Mouse (Mus musculus) midbrain, embryonic 16.5 days (tissue): Measurements from ENCODE around the gene Fubp3. TPM values are rescaled to one million over a fixed set of nuclear protein-coding genes. Genes with fewer than 3 reads are reported as not detected.

Experiments used
- ATAC-seq: fragments of 200-750 bp; cut with Nextera tagmentation; 2 replicates; pipeline ENCODE4 v1.8.0; 2017; ENCODE audit warnings: moderate TSS enrichment
- H3K27ac ChIP-seq: fragments of 300-500 bp; sonication (generic); 2 replicates; pipeline ENCODE4 v1.5.1; 2014; ENCODE audit warnings: mild to moderate bottlenecking, low read length, mixed read lengths
- H3K27me3 ChIP-seq: fragments of 300-500 bp; sonication (generic); 2 replicates; pipeline ENCODE4 v1.6.1; 2014; ENCODE audit warnings: low read depth, low read length, mixed read lengths; ENCODE audit not compliant: control insufficient read depth, insufficient read depth
- H3K36me3 ChIP-seq: fragments of 300-500 bp; sonication (generic); 2 replicates; pipeline ENCODE4 v1.6.1; 2014; ENCODE audit warnings: mild to moderate bottlenecking, low read length, moderate library complexity, mixed read lengths; ENCODE audit not compliant: control insufficient read depth, insufficient read depth
- H3K4me1 ChIP-seq: fragments of 300-500 bp; sonication (generic); 2 replicates; pipeline ENCODE4 v1.6.1; 2014; ENCODE audit warnings: mild to moderate bottlenecking, low read length, mixed read lengths; ENCODE audit not compliant: control insufficient read depth, insufficient read depth
- H3K4me2 ChIP-seq: fragments of 300-500 bp; sonication (generic); 2 replicates; pipeline ENCODE4 v1.6.1; 2014; ENCODE audit warnings: mild to moderate bottlenecking, low read length, mixed read lengths
- H3K4me3 ChIP-seq: fragments of 300-500 bp; sonication (generic); 2 replicates; pipeline ENCODE4 v1.5.1; 2014; ENCODE audit warnings: low read depth, mild to moderate bottlenecking, low read length, moderate library complexity, mixed read lengths
- H3K9ac ChIP-seq: fragments of 300-500 bp; sonication (generic); 2 replicates; pipeline ENCODE4 v1.6.1; 2014; ENCODE audit warnings: low read depth, low read length, mixed read lengths
- H3K9me3 ChIP-seq: fragments of 300-500 bp; sonication (generic); replicated peaks from 2 replicates; pipeline ENCODE4 v1.6.1; 2014; ENCODE audit warnings: mild to moderate bottlenecking, low read length, mixed read lengths; ENCODE audit not compliant: control insufficient read depth, poor library complexity, severe bottlenecking
- WGBS: fragments of 180-500 bp; shearing (Covaris S2); extraction: QIAGEN DNeasy Blood & Tissue Kit; methylation state at CpG from one replicate; pipeline ENCODE4 v1.1.7; 2014; 5-methylcytosine and 5-hydroxymethylcytosine counted together
- polyA plus RNA-seq: library from polyadenylated mRNA; unstranded; fragments of >200 nt; fragmentation: Nextera tagmentation; extraction: Ambion mirVana; gene quantifications from 2 replicates; pipeline ENCODE4 v1.2.1, GENCODE M21; 2015

Fubp3 gene
- polyA plus RNA-seq, 1 experiment from 2014 or later: 43.1 TPM

DNA sequence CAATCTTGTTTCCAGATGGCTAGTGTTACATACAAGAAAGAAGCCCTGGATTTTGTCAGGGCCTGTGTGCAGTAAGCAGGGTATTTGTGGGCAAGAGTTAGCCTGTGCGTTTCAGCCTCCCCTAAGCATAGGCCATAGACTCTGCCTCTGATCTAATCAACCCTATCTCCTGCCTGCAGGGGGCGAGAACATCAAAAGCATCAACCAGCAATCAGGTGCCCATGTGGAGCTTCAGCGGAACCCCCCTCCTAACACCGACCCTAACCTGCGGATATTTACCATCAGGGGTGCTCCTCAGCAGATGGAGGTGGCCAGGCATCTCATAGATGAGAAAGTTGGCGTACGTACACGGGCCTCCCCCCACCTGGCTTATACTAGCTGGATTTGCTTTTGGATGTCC is 38.9 kb downstream of the Fubp3 start:
- no peaks in the 10 kb centered on the region for H3K9me3 ChIP-seq
- H3K4me2 ChIP-seq: no peak overlapping the region
- no peak overlapping the region for H3K27ac ChIP-seq
- ATAC-seq: no peak
- peaks cover 43% of the 10 kb centered on the region for H3K36me3 ChIP-seq
- no peaks in the 10 kb centered on the region for H3K4me1 ChIP-seq
- 83% methylated on average over 8 of the region's 8 CpGs for WGBS
- H3K4me3 ChIP-seq: no peak overlapping the region
- H3K27me3 ChIP-seq: no peaks in the 10 kb centered on the region
- H3K9ac ChIP-seq: no peak overlapping the region

- no peak overlapping the region for H3K4me2 ChIP-seq
- H3K9ac ChIP-seq: no peak overlapping the region
- H3K27ac ChIP-seq: no peak overlapping the region
- no peak for ATAC-seq
- H3K4me3 ChIP-seq: no peak overlapping the region
- no peaks in the 10 kb centered on the region for H3K4me1 ChIP-seq
- no peaks in the 10 kb centered on the region for H3K9me3 ChIP-seq
- peaks cover 43% of the 10 kb centered on the region for H3K36me3 ChIP-seq
- no peaks in the 10 kb centered on the region for H3K27me3 ChIP-seq
- WGBS: 84% methylated on average over 6 of the region's 6 CpGs
Measured at GRCm38 (mm10) chr2:31612627-31613026, 40.2 kb downstream of the Fubp3 start.

GRCm38 (mm10) chr2:31613781-31614180 is 41.3 kb downstream of the Fubp3 start:
- Histone ChIP-seq H3K36me3 (peaks cover 35% of the 10 kb centered on the region), H3K27ac (no peak overlapping the region), H3K4me3 (no peak overlapping the region), H3K9ac (no peak overlapping the region), H3K4me1 (no peaks in the 10 kb centered on the region; the same call in 1 of the 2 replicates), H3K4me2 (no peak overlapping the region), H3K9me3 (no peaks in the 10 kb centered on the region), H3K27me3 (no peaks in the 10 kb centered on the region)
- WGBS: 89% methylated on average over 7 of the region's 7 CpGs
- no peak for ATAC-seq

DNA sequence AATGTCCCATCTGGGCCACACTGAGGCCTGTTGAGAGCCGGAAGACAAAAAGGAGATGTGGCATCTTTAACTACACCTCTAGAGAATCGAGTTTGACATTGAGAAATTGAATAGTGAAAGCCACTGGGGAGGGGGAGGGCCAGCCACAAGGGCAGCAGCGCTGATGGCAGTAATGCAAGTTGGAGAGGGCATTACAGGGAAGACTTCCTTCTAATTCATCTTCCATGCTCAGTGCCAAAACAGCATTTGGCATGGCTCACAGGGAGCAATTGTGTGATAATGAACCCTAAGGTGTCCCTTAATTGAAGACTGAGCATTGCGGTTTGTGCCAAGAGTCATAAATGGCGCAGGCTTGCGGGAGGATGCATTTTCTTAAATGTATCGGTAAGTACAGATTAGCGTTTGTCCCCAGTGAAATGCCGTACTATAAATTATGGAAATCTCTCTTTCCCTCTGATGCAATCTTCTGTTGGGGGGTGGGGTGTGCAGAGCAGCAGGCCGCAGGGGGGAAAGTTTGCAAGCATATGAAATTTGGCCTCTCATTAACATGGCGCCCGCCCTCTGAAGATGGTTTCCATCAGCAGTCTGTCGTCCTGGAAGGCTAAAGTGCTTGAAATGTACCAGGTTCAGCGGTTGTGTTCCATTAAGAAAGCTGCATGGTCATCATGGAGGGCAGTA is 46.2 kb downstream of the Fubp3 start:
- Histone ChIP-seq H3K36me3 (peaks cover 16% of the 10 kb centered on the region; the same call in 1 of the 2 replicates), H3K27me3 (no peaks in the 10 kb centered on the region), H3K4me3 (no peak overlapping the region), H3K9me3 (no peaks in the 10 kb centered on the region), H3K4me1 (no peaks in the 10 kb centered on the region; the same call in 1 of the 2 replicates), H3K4me2 (no peak overlapping the region), H3K9ac (no peak overlapping the region), H3K27ac (no peak overlapping the region)
- ATAC-seq: no peak
- WGBS: 65% methylated on average over 14 of the region's 14 CpGs

DNA sequence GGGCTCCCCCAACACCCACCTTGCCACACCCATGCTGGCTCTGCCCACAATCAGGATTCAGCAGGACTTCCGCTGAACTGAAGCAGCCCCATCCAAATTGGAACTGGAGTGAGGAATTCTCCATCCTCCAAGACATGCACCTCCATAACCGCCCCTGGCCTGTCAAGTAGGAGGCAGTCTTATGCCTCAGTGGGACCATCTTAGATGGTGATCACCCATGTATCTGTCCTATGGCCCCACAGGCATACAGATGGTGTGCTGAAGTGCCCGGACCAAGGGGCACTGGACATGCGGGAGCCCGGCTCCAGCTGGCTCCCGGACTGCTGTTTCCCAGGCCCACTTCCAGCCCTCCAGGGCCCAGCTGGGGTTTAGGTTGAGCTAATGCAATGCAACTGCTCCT is 46.8 kb downstream of the Fubp3 start:
- H3K4me3 ChIP-seq: no peak overlapping the region
- no peaks in the 10 kb centered on the region; the same call in 1 of the 2 replicates for H3K4me1 ChIP-seq
- no peak overlapping the region for H3K27ac ChIP-seq
- no peaks in the 10 kb centered on the region for H3K27me3 ChIP-seq
- no peak overlapping the region for H3K9ac ChIP-seq
- H3K4me2 ChIP-seq: no peak overlapping the region
- H3K36me3 ChIP-seq: peaks cover 12% of the 10 kb centered on the region; the same call in 1 of the 2 replicates
- ATAC-seq: no peak
- 92% methylated on average over 6 of the region's 6 CpGs for WGBS
- H3K9me3 ChIP-seq: no peaks in the 10 kb centered on the region

DNA sequence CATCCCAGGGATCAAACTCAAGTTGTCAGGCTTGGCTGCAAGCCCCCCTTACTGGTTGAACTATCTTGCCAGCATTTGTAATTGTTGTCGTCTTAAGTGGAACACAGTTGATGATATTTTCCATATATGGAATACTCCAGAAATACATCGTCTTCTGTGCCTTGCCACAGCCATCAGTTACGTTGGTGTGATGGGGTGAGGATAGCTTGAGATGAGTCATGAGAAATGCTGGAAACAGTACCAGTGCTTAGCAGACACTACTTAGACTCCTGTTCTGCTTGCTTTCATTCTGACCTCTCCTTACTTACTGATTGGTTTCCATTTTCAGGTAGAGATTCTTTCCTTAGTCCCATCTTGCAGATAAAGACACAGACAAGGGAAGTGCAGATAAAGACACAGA is 61.1 kb downstream of the Fubp3 start:
- WGBS: 86% methylated on average over 3 of the region's 3 CpGs
- no peak for ATAC-seq
- H3K36me3 ChIP-seq: no peaks in the 10 kb centered on the region
- H3K9ac ChIP-seq: no peak overlapping the region
- H3K4me3 ChIP-seq: no peak overlapping the region
- H3K9me3 ChIP-seq: no peaks in the 10 kb centered on the region
- H3K4me1 ChIP-seq: peaks cover 25% of the 10 kb centered on the region
- H3K4me2 ChIP-seq: no peak overlapping the region
- peaks cover 58% of the 10 kb centered on the region for H3K27me3 ChIP-seq
- no peak overlapping the region for H3K27ac ChIP-seq

DNA sequence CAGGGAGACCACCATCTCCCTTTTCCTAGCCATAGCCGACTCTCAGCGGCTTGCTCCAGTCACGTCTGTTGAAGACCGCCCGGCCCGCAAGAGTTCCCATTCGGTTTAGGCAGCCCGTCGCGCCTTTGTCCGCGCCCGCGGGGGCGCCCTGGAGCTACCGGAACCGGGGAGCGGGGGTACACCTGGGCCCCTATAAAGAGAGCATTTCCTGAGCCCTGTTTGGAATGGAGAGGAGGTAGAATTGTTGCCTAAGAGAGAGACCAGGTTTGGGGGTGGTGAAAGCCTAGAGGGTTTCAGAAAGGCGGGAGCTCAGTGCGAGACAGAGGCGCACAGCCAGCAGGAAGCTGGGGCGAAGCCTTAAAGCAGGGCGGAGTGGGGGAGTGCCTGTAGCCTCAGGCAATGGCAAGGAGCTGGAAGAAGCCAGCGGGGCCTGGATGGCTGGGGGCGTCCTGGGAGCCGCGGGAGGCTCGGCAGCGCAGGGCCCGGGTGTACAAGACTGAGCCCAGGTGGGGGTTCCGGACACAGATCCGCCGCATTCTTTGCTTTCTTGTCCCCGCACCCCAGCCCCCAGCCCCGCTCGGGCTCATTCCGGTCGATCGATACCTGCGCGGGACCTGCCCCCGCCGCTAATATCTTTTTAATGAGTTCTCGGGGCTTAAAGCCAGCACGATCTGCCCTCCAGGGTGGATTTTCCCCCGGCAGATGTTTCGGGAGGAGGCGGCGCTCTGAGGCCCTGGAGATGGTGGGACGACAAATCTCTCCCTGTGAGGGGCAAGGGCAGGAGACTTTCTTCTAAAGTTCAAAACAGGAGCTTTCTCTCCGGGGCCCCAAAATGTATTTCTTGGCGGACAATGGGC is 63.1 kb downstream of the Fubp3 start:
- Histone ChIP-seq H3K9me3 (no peaks in the 10 kb centered on the region), H3K27ac (no peak overlapping the region), H3K36me3 (no peaks in the 10 kb centered on the region), H3K4me3 (peak overlapping the region; percentile 9), H3K9ac (0 out of 2 replicates have a peak overlapping the region, but pooled peaks have one; percentile 23), H3K4me1 (peaks cover 25% of the 10 kb centered on the region), H3K4me2 (peak overlapping the region; percentile 44), H3K27me3 (peaks cover 60% of the 10 kb centered on the region)
- no peak for ATAC-seq
- under 1% methylated on average over 52 of the region's 52 CpGs for WGBS

GRCm38 (mm10) chr2:31636138-31636741 is 63.8 kb downstream of the Fubp3 start:
- peaks cover 28% of the 10 kb centered on the region for H3K4me1 ChIP-seq
- no peak overlapping the region for H3K27ac ChIP-seq
- peak; percentile 13; the same call in 1 of the 2 replicates for ATAC-seq
- H3K36me3 ChIP-seq: no peaks in the 10 kb centered on the region
- peak overlapping the region; percentile 26 for H3K4me3 ChIP-seq
- no peaks in the 10 kb centered on the region for H3K9me3 ChIP-seq
- H3K9ac ChIP-seq: no peak overlapping the region; the same call in 1 of the 2 replicates
- under 1% methylated on average over 47 of the region's 48 CpGs for WGBS
- H3K27me3 ChIP-seq: peaks cover 55% of the 10 kb centered on the region
- H3K4me2 ChIP-seq: peak overlapping the region; percentile 44
